Mouse (Mus musculus): ENCODE results near the gene Nusap1.

- TF ChIP-seq CHD2 (IDR thresholded peaks at IDR 0.05; ENCODE audit: low read depth, low read length) (no peak), ZNF384 (IDR thresholded peaks at IDR 0.05; ENCODE audit: low read depth, low read length) (no peak)
These were observed 278 bp upstream of the Nusap1 start for GRCm38 (mm10) chr2:119617841-119618198.
